Mouse (Mus musculus) heart, adult 2 months (tissue): ENCODE measurements around the gene Glis1.

ENCODE experiments used
- CTCF ChIP-seq: fragments of 200-600 bp; IDR thresholded peaks from 2 replicates; pipeline ENCODE4 v1.8.1; 2022; ENCODE audit warnings: antibody characterized with exemption, mild to moderate bottlenecking, moderate library complexity
- EP300 ChIP-seq: fragments of 200-500 bp; IDR thresholded peaks from 2 replicates; pipeline ENCODE4 v1.6.1; 2011; ENCODE audit warnings: low read depth, low read length, control low read depth; ENCODE audit not compliant: insufficient read depth
- POLR2A ChIP-seq: fragments of 200-500 bp; IDR thresholded peaks from 2 replicates; pipeline ENCODE4 v1.6.1; 2011; ENCODE audit warnings: mild to moderate bottlenecking, low read depth, low read length, control low read depth; ENCODE audit not compliant: insufficient read depth

DNA sequence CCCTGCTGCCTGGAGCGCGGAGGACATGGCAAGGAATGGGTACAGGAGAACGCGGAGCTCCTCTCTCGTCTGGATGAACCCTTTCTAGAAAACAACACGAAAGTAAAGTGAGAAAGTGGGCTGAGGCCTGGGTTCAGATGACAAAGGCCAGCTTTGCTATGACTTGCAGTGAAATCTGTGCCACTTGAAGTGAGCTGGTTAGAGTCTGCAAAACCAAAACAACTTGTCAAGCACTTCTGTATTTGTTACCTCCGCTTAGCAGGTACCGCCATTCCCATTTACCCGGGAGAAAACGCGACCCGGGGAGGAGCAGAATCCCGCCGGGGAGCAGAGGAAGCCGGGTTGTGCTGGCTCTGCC is 414 bp upstream of the Glis1 start:
- TF ChIP-seq CTCF (no peak), POLR2A (no peak), EP300 (no peak)
